Mouse (Mus musculus) liver, adult 2 months (tissue): Measurements from ENCODE around the gene Psmc6. TPM values are rescaled to one million over a fixed set of nuclear protein-coding genes. Genes with fewer than 3 reads are reported as not detected.

Experiments used
- DNase-seq: peaks from one replicate; pipeline ENCODE4 v3.0.0-alpha.2; 2011; ENCODE audit warnings: low read depth, low spot score; ENCODE audit errors: extremely low read depth
- H3K27ac ChIP-seq: fragments of 200-500 bp; replicated peaks from 2 replicates; pipeline ENCODE4 v1.5.1; 2012; ENCODE audit warnings: low read depth, mild to moderate bottlenecking, control low read depth, inconsistent platforms, low read length; ENCODE audit not compliant: insufficient read depth
- H3K27me3 ChIP-seq: fragments of 200-500 bp; 2 replicates; pipeline ENCODE4 v1.6.1; 2012; ENCODE audit warnings: mild to moderate bottlenecking, moderate library complexity, low read length, inconsistent platforms; ENCODE audit not compliant: control insufficient read depth, insufficient read depth
- H3K36me3 ChIP-seq: fragments of 200-500 bp; 2 replicates; pipeline ENCODE4 v1.6.1; 2012; ENCODE audit warnings: low read length, inconsistent platforms; ENCODE audit not compliant: control insufficient read depth, insufficient read depth
- H3K4me1 ChIP-seq: fragments of 200-500 bp; 2 replicates; pipeline ENCODE4 v1.6.1; 2011; ENCODE audit warnings: low read length; ENCODE audit not compliant: control insufficient read depth, insufficient read depth
- H3K4me3 ChIP-seq: fragments of 200-500 bp; 2 replicates; pipeline ENCODE4 v1.5.1; 2011; ENCODE audit warnings: low read depth, mild to moderate bottlenecking, control low read depth, low read length, moderate library complexity; ENCODE audit not compliant: insufficient read depth
- H3K79me2 ChIP-seq: fragments of 200-500 bp; 2 replicates; pipeline ENCODE4 v1.6.1; 2012; ENCODE audit warnings: inconsistent platforms, mild to moderate bottlenecking, low read length, moderate library complexity; ENCODE audit not compliant: control insufficient read depth, insufficient read depth
- H3K9ac ChIP-seq: fragments of 200-500 bp; 2 replicates; pipeline ENCODE4 v1.6.1; 2012; ENCODE audit warnings: low read depth, mild to moderate bottlenecking, control low read depth, inconsistent platforms, low read length
- CTCF ChIP-seq: fragments of 200-500 bp; IDR thresholded peaks from 2 replicates; pipeline ENCODE4 v1.5.1; 2011; ENCODE audit warnings: low read depth, low read length, control low read depth
- POLR2A ChIP-seq: fragments of 200-500 bp; IDR thresholded peaks from 2 replicates; pipeline ENCODE4 v1.6.1; 2011; ENCODE audit warnings: low read length, control low read depth; ENCODE audit not compliant: insufficient read depth; ENCODE audit errors: extremely low read depth
- WGBS: fragments of 180-500 bp; shearing (Covaris S2); methylation state at CpG from one replicate; pipeline ENCODE4 v1.1.7; 2018; 5-methylcytosine and 5-hydroxymethylcytosine counted together
- polyA plus RNA-seq: library from polyadenylated mRNA; depleted of rRNA; stranded (reverse); fragments of >200 nt; gene quantifications from 2 replicates; pipeline ENCODE4 v1.2.3, GENCODE M21; 2012
- total RNA-seq: library from RNA; depleted of rRNA; stranded (reverse); fragments of >200 nt; gene quantifications from 2 replicates; pipeline ENCODE4 v1.2.3, GENCODE M21; 2014

Gene Psmc6
- total and polyA plus RNA-seq, 2 experiments, result 21.5 to 108 TPM

- WGBS, result 93% methylated on average over 3 of the region's 3 CpGs
- Histone ChIP-seq H3K36me3 (no peaks in the 10 kb centered on the region), H3K9ac (no peak overlapping the region), H3K79me2 (no peaks in the 10 kb centered on the region), H3K4me3 (no peak overlapping the region), H3K27me3 (no peaks in the 10 kb centered on the region), H3K27ac (no peak overlapping the region), H3K4me1 (no peaks in the 10 kb centered on the region; the same call in 1 of the 2 replicates)
- DNase-seq, result no peak
- TF ChIP-seq POLR2A (no peak), CTCF (no peak)
Measured at GRCm38 (mm10) chr14:45323320-45323719, 6.3 kb upstream of the Psmc6 start.

GRCm38 (mm10) chr14:45325471-45325870 is 4.1 kb upstream of the Psmc6 start:
- Histone ChIP-seq H3K27me3 (no peaks in the 10 kb centered on the region), H3K27ac (no peak overlapping the region), H3K4me3 (no peak overlapping the region), H3K9ac (no peak overlapping the region), H3K4me1 (no peaks in the 10 kb centered on the region; the same call in 1 of the 2 replicates), H3K36me3 (no peaks in the 10 kb centered on the region), H3K79me2 (peaks cover 6% of the 10 kb centered on the region; the same call in 1 of the 2 replicates)
- TF ChIP-seq CTCF, result no peak
- DNase-seq, result peak; percentile 85

DNA sequence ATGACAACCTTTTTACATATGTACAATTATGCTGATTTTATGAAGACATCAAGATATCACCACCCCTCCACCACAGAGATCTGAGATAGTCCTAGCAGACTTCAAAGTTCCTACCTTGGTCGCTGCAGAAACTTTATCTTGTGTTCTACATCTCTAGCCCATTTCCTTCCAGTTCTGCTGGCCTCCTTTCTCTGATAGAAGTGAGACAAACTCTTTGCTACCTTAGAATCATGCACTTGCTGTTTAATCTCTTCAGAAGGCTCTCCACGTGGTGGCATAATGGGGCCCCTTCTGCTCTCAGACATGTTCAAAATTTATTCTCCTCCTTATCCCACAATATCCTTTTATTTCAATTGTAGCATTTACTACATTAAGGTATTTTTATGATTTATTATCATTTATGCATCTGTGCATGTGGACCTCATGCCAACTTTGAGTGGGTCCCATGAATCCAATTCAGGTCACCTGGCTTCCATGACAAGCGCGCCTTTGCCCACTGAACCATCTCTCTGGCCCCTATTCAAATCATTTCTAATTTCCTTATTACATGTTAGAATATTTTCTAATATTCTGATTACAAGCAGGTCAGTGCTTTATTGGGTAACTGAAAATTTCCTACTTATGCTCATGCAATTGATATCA is 1.4 kb upstream of the Psmc6 start:
- TF ChIP-seq POLR2A (no peak), CTCF (no peak)
- no peaks in the 10 kb centered on the region; the same call in 1 of the 2 replicates for H3K4me1 ChIP-seq
- H3K9ac ChIP-seq, result no peak overlapping the region
- DNase-seq, result no peak
- no peak overlapping the region for H3K27ac ChIP-seq
- H3K4me3 ChIP-seq, result no peak overlapping the region
- peaks cover 15% of the 10 kb centered on the region for H3K36me3 ChIP-seq
- no peaks in the 10 kb centered on the region for H3K27me3 ChIP-seq
- peaks cover 9% of the 10 kb centered on the region; the same call in 1 of the 2 replicates for H3K79me2 ChIP-seq
- WGBS, result 95% methylated on average over 4 of the region's 4 CpGs

DNA sequence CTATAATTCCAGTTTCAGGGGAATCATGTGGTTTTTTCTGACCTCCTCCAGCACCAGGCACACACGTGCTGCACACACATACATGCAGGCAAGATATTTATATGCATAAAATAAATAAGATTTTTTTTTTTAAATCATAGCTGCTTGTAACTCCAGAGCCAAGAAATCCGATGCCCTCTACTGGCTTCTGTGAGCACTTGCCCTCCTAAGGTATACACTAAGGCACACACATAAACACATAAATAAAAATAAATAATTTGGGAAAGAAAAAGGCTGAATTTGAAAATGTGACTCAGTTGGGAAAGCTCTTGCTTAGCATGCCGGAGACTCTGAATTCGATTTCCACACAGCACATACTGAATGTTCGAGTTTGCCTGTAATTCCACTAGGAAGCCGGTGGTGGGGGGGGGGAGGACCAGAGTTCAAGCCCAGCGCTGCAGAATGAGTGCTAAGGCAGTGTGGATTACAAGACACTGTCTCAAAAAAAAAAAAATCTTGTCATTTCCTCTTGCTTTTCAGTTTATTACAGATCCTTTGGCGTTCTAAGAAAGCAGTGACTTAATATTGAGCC is 485 bp upstream of the Psmc6 start:
- no peak for TF ChIP-seq POLR2A
- TF ChIP-seq CTCF, result no peak
- peaks cover 9% of the 10 kb centered on the region; the same call in 1 of the 2 replicates for H3K79me2 ChIP-seq
- WGBS, result 12% methylated on average over 8 of the region's 8 CpGs
- peak overlapping the region; percentile 17; the same call in 1 of the 2 replicates for H3K9ac ChIP-seq
- no peaks in the 10 kb centered on the region; the same call in 1 of the 2 replicates for H3K4me1 ChIP-seq
- H3K27me3 ChIP-seq, result no peaks in the 10 kb centered on the region
- peak overlapping the region; percentile 39 for H3K4me3 ChIP-seq
- peak; percentile 69 for DNase-seq
- H3K27ac ChIP-seq, result peak overlapping the region; percentile 30
- H3K36me3 ChIP-seq, result peaks cover 21% of the 10 kb centered on the region

DNA sequence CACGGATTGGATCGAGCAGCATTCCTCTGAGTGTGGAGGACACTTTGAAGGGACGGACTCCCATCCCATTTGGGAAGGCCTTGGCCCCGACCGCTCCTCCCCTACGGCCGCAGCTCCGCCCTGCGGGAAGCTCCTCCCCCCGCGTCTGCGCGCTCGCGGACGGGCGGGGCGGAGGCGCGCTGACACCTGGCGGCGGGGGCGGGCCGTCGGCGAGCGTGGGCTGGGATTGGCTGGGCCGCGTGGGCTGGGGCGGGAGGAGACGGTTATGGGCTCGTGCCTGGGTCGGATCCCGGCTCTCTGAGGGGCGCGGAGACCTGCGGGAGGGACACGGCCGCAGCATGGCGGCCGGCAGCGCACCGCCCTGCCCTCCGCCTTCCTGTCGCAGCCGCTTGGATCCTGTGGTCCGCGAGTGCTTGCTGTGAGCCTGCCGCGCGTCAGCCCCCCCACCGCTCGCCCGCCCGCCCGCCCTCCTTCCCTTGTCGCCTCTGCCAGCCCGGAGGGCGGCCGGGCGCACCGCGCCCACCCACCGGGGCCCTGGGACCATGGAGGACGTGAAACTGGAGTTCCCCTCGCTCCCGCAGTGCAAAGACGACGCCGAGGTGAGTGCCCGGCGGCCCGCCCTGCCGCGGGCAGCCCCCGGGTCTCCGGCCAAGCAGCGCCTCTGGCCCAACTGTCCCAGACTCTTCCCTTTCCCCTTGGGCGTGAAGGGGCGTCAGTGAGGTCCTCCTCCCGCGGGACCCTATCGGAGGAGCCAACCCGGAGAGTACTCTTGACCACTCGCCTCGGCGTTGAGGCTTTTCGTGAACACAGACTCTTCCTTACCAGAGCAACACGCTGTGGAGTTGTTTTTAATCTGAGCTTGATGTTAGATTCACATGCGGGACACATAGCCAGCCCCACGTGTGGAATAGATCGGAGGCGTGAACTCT is 21.6 kb downstream of the Psmc6 start, which contains the start of gene Styx:
Styx (plus strand) TSS at position 163 of the 929 bp plus-strand sequence.
- Histone ChIP-seq H3K79me2 (peaks cover 9% of the 10 kb centered on the region; the same call in 1 of the 2 replicates), H3K27ac (peak within 1 kb of the TSS; percentile 20)
- TF ChIP-seq POLR2A (peak; percentile 50), CTCF (no peak)

More for the DNA sequence above, 21.6 kb downstream of the Psmc6 start, which contains the start of gene Styx:
- Histone ChIP-seq H3K9ac (peak within 1 kb of the TSS; percentile 77), H3K36me3 (peaks cover 20% of the 10 kb centered on the region), H3K4me3 (peak within 1 kb of the TSS; percentile 91), H3K27me3 (no peaks in the 10 kb centered on the region), H3K4me1 (peaks cover 3% of the 10 kb centered on the region)
- peak; percentile 73 for DNase-seq
- under 1% methylated on average over 88 of the region's 93 CpGs for WGBS
